Mouse (Mus musculus) kidney, embryonic 16.5 days (tissue): ENCODE results near the gene Mark3. TPM values are rescaled to one million over a fixed set of nuclear protein-coding genes. Genes with fewer than 3 reads are reported as not detected.

Experiments used
- ATAC-seq: fragments of 200-750 bp; cut with Nextera tagmentation; 2 replicates; pipeline ENCODE4 v1.8.0; 2017; ENCODE audit warnings: moderate TSS enrichment; ENCODE audit not compliant: low FRiP score, low TSS enrichment
- H3K27ac ChIP-seq: fragments of 300-500 bp; sonication (generic); 2 replicates; pipeline ENCODE4 v1.5.1; 2014; ENCODE audit warnings: low read length
- H3K27me3 ChIP-seq: fragments of 300-500 bp; sonication (generic); 2 replicates; pipeline ENCODE4 v1.6.1; 2014; ENCODE audit warnings: low read length, control low read depth, mixed read lengths; ENCODE audit not compliant: insufficient read depth
- H3K36me3 ChIP-seq: fragments of 300-500 bp; sonication (generic); 2 replicates; pipeline ENCODE4 v1.6.1; 2014; ENCODE audit warnings: low read length, control low read depth, mixed read lengths; ENCODE audit not compliant: insufficient read depth
- H3K4me1 ChIP-seq: fragments of 300-500 bp; sonication (generic); 2 replicates; pipeline ENCODE4 v1.6.1; 2014; ENCODE audit warnings: low read length, control low read depth, mixed read lengths; ENCODE audit not compliant: insufficient read depth
- H3K4me2 ChIP-seq: fragments of 300-500 bp; sonication (generic); replicated peaks from 2 replicates; pipeline ENCODE4 v1.6.1; 2014; ENCODE audit warnings: low read depth, low read length
- H3K4me3 ChIP-seq: fragments of 300-500 bp; sonication (generic); 2 replicates; pipeline ENCODE4 v1.5.1; 2014; ENCODE audit warnings: mild to moderate bottlenecking, low read length
- H3K9ac ChIP-seq: fragments of 300-500 bp; sonication (generic); replicated peaks from 2 replicates; pipeline ENCODE4 v1.6.1; 2014; ENCODE audit warnings: low read length
- H3K9me3 ChIP-seq: fragments of 300-500 bp; sonication (generic); 2 replicates; pipeline ENCODE4 v1.6.1; 2016; ENCODE audit warnings: low read length, control low read depth
- WGBS: fragments of 180-500 bp; shearing (Covaris S2); extraction: QIAGEN DNeasy Blood & Tissue Kit; methylation state at CpG from one replicate; pipeline ENCODE4 v1.1.7; 2014; 5-methylcytosine and 5-hydroxymethylcytosine counted together
- polyA plus RNA-seq: library from polyadenylated mRNA; unstranded; fragments of >200 nt; fragmentation: Nextera tagmentation; extraction: Ambion mirVana; gene quantifications from 2 replicates; pipeline ENCODE4 v1.2.1, GENCODE M21; 2015

The Mark3 gene
- polyA plus RNA-seq, 1 experiment from 2014 or later = 32.2 TPM

- no peak overlapping the region for H3K27ac ChIP-seq
- no peaks in the 10 kb centered on the region for H3K36me3 ChIP-seq
- ATAC-seq = no peak
- H3K27me3 ChIP-seq = no peaks in the 10 kb centered on the region
- no peak overlapping the region for H3K9ac ChIP-seq
- no peaks in the 10 kb centered on the region for H3K9me3 ChIP-seq
- peaks cover 15% of the 10 kb centered on the region for H3K4me1 ChIP-seq
- no peak overlapping the region for H3K4me2 ChIP-seq
- 55% methylated on average over 9 of the region's 9 CpGs for WGBS
- no peak overlapping the region for H3K4me3 ChIP-seq
These were observed 126.7 kb downstream of the Mark3 start for GRCm38 (mm10) chr12:111700920-111701458.

DNA sequence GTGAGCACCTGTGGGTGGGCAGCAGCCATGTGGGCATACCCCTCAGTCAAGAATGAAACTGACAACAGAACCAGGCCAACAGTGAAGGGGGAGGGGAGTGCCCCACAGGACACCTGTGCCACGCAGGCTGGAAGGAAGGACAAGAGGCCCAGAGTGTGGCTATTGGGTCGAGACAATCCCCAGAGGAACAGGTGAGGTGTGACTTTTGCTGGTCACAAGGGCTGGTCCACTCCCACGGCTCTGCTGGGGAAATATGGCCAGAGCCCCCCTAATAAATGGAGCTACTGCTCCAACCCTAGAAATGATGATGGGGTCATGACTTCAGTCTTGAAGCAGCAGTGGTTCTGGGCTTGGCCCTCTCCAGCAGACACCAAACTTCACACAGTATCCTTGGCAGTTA is 129.0 kb downstream of the Mark3 start:
- Histone ChIP-seq H3K27ac (no peak overlapping the region), H3K9me3 (no peaks in the 10 kb centered on the region), H3K9ac (no peak overlapping the region), H3K36me3 (no peaks in the 10 kb centered on the region), H3K4me1 (peaks cover 23% of the 10 kb centered on the region), H3K4me2 (no peak overlapping the region), H3K4me3 (no peak overlapping the region), H3K27me3 (no peaks in the 10 kb centered on the region)
- ATAC-seq = no peak
- 52% methylated on average over 3 of the region's 3 CpGs for WGBS

GRCm38 (mm10) chr12:111704609-111705008 is 130.3 kb downstream of the Mark3 start:
- Histone ChIP-seq H3K4me3 (no peak overlapping the region), H3K9ac (no peak overlapping the region), H3K4me1 (peaks cover 23% of the 10 kb centered on the region), H3K27me3 (no peaks in the 10 kb centered on the region), H3K9me3 (no peaks in the 10 kb centered on the region), H3K36me3 (peaks cover 9% of the 10 kb centered on the region), H3K27ac (peak overlapping the region; percentile 66), H3K4me2 (no peak overlapping the region)
- ATAC-seq = peak; percentile 56
- 33% methylated on average over 9 of the region's 9 CpGs for WGBS

DNA sequence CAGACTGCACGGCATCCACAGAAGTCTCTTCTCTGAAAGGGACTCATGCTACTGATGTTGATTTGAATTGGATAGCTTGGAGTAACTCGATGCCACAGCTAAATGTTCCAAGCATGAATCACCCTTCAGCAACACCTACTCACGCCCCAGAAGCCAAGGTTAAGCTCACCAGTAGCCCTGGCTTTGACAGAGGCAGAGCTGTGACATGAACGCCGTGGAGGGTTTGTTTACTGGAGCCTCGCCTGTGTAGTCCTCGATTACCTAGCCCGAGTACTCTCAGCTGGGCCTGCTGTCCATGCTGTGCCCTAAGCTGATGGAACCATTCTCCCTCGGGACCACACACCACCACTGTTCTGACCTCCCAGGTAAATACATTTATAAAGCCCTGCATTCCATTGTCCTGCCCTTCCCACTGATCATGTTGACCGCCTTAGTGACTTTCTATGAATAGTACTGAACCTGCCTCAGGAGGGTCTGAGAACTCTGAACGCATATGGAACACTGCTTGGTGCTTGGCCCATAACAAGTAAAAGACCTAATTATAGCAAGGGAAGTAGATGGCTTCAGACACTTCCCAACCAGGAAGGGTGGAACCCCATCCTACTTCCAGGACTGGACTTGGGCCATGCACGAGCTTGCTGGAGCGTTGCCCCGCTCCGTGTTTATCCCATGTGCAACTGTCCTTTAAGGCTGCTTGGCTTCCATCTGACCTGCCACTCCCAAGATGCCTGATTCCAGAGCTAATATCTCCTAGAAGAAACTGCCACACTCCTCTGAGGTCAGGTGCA is 131.1 kb downstream of the Mark3 start:
- WGBS = 40% methylated on average over 15 of the region's 15 CpGs
- H3K27ac ChIP-seq = peak overlapping the region; percentile 66
- H3K4me1 ChIP-seq = peaks cover 23% of the 10 kb centered on the region
- ATAC-seq = peak; percentile 57
- H3K9ac ChIP-seq = no peak overlapping the region
- H3K36me3 ChIP-seq = peaks cover 16% of the 10 kb centered on the region
- no peaks in the 10 kb centered on the region for H3K9me3 ChIP-seq
- no peak overlapping the region for H3K4me3 ChIP-seq
- H3K27me3 ChIP-seq = no peaks in the 10 kb centered on the region
- no peak overlapping the region for H3K4me2 ChIP-seq

Other genes starting within 250 kb of the Mark3 start
- 40.6 and 45.2 TPM in 2 replicates for gene Cdc42bpb, start 196.8 kb upstream of the Mark3 start, polyA plus RNA-seq
- gene Lbhd2, start 167.7 kb upstream of the Mark3 start, polyA plus RNA-seq = 4.6 and 5.5 TPM in 2 replicates
- 19.4 and 19.9 TPM in 2 replicates for gene Exoc3l4, start 157.5 kb upstream of the Mark3 start, polyA plus RNA-seq
- gene Tnfaip2, start 132.1 kb upstream of the Mark3 start, polyA plus RNA-seq = 21.7 and 24.3 TPM in 2 replicates
- gene Gm266, start 88.7 kb upstream of the Mark3 start, polyA plus RNA-seq = 78.6 and 84.8 TPM in 2 replicates
- gene Eif5, start 36.5 kb upstream of the Mark3 start, polyA plus RNA-seq = 481 and 498 TPM in 2 replicates
- gene Ckb, start 97.8 kb downstream of the Mark3 start, polyA plus RNA-seq = 134 and 188 TPM in 2 replicates
- gene Trmt61a, start 103.6 kb downstream of the Mark3 start, polyA plus RNA-seq = 11.6 and 12.2 TPM in 2 replicates
- gene Bag5, start 138.7 kb downstream of the Mark3 start, polyA plus RNA-seq = 52.0 and 59.5 TPM in 2 replicates
- gene Apopt1, start 138.7 kb downstream of the Mark3 start, polyA plus RNA-seq = 54.8 TPM in 2 replicates
- gene Klc1, start 184.3 kb downstream of the Mark3 start, polyA plus RNA-seq = 98.5 and 101 TPM in 2 replicates
- 12.4 and 16.1 TPM in 2 replicates for gene Xrcc3, start 239.3 kb downstream of the Mark3 start, polyA plus RNA-seq
- 133 and 159 TPM in 2 replicates for gene Zfyve21, start 239.6 kb downstream of the Mark3 start, polyA plus RNA-seq